Mouse (Mus musculus) myocyte (in vitro differentiated cells): Measurements from ENCODE around the gene Gm10134. TPM values are rescaled to one million over a fixed set of nuclear protein-coding genes. Genes with fewer than 3 reads are reported as not detected.
"Not testable (repeated sequence)": the region's sequence is repeated elsewhere in the genome, so short reads cannot be mapped to it uniquely, and the experiment has no call there.

ENCODE experiments used
- H3K27me3 ChIP-seq: one replicate; pipeline ENCODE4 v1.6.1; 2011; ENCODE audit not compliant: control insufficient read depth, insufficient read depth, insufficient read length
- H3K36me3 ChIP-seq: one replicate; pipeline ENCODE4 v1.6.1; 2011; ENCODE audit not compliant: control insufficient read depth, insufficient read depth
- H3K4me2 ChIP-seq: one replicate; pipeline ENCODE4 v1.6.1; 2011; ENCODE audit warnings: low read depth, control low read depth
- H3K4me3 ChIP-seq: one replicate; pipeline ENCODE4 v1.5.1; 2011; ENCODE audit warnings: mild to moderate bottlenecking, control low read depth, moderate library complexity
- H3K79me2 ChIP-seq: one replicate; pipeline ENCODE4 v1.6.1; 2011; ENCODE audit not compliant: control insufficient read depth, insufficient read depth
- H3ac ChIP-seq: one replicate; pipeline ENCODE4 v1.6.1; 2011; ENCODE audit not compliant: control insufficient read depth, insufficient read length
- CEBPB ChIP-seq: IDR thresholded peaks from 2 replicates; pipeline ENCODE4 v1.6.1; 2011; ENCODE audit warnings: mild to moderate bottlenecking, moderate library complexity; ENCODE audit not compliant: poor library complexity, insufficient read depth, severe bottlenecking
- E2F4 ChIP-seq: IDR thresholded peaks from one replicate; pipeline ENCODE4 v1.6.1; 2011; ENCODE audit warnings: mild to moderate bottlenecking, control low read depth, moderate library complexity; ENCODE audit not compliant: insufficient read depth
- MAX ChIP-seq: IDR thresholded peaks from one replicate; pipeline ENCODE4 v1.6.1; 2011; ENCODE audit warnings: low read depth, mild to moderate bottlenecking, control low read depth
- MYOD1 ChIP-seq, 3 experiments: IDR thresholded peaks; one replicate each; pipeline ENCODE4 v1.6.1; 2011; ENCODE audit warnings: control low read depth in 2 of 3, low read depth in 2 of 3, mild to moderate bottlenecking in 2 of 3, moderate library complexity in 1 of 3; ENCODE audit not compliant: insufficient read length in 2 of 3, control insufficient read depth in 1 of 3
- MYOG ChIP-seq, 3 experiments: IDR thresholded peaks; one replicate each; pipeline ENCODE4 v1.6.1; 2011; ENCODE audit warnings: control low read depth in 2 of 3, low read depth in 2 of 3, mild to moderate bottlenecking in 2 of 3; ENCODE audit not compliant: insufficient read length in 2 of 3, control insufficient read depth in 1 of 3, insufficient read depth in 1 of 3
- POLR2A ChIP-seq: IDR thresholded peaks from one replicate; pipeline ENCODE4 v1.6.1; 2011; ENCODE audit warnings: low read depth, mild to moderate bottlenecking, control low read depth, moderate library complexity; ENCODE audit not compliant: insufficient read length
- POLR2AphosphoS2 ChIP-seq: IDR thresholded peaks from one replicate; pipeline ENCODE4 v1.6.1; 2011; ENCODE audit warnings: low read depth, control low read depth; ENCODE audit not compliant: insufficient read length
- REST ChIP-seq: IDR thresholded peaks from one replicate; pipeline ENCODE4 v1.6.1; 2011; ENCODE audit warnings: mild to moderate bottlenecking, control low read depth, moderate library complexity; ENCODE audit not compliant: insufficient read depth, insufficient read length
- SRF ChIP-seq: IDR thresholded peaks from one replicate; pipeline ENCODE4 v1.6.1; 2011; ENCODE audit warnings: low read depth; ENCODE audit not compliant: control insufficient read depth, insufficient read length
- TCF12 ChIP-seq: IDR thresholded peaks from one replicate; pipeline ENCODE4 v1.6.1; 2011; ENCODE audit warnings: mild to moderate bottlenecking, control low read depth; ENCODE audit not compliant: poor library complexity, insufficient read depth, severe bottlenecking
- TCF3 ChIP-seq: IDR thresholded peaks from one replicate; pipeline ENCODE4 v1.6.1; 2011; ENCODE audit warnings: low read depth, control low read depth; ENCODE audit not compliant: insufficient read length
- USF1 ChIP-seq: IDR thresholded peaks from one replicate; pipeline ENCODE4 v1.6.1; 2011; ENCODE audit warnings: low read depth, mild to moderate bottlenecking, control low read depth, moderate library complexity
- polyA plus RNA-seq: library from polyadenylated mRNA; unstranded; fragments of >200 nt; fragmentation: generic; extraction: Trizol; gene quantifications from one replicate; pipeline ENCODE4 v1.2.1, GENCODE M21; 2012; ENCODE audit warnings: missing spikeins

Gm10134 gene
- polyA plus RNA-seq, 1 experiment: not detected

- Histone ChIP-seq H3K27me3 (peaks cover 8% of the 10 kb centered on the region), H3K36me3 (no peaks in the 10 kb centered on the region), H3ac (no peak overlapping the region), H3K79me2 (no peaks in the 10 kb centered on the region), H3K4me3 (no peak overlapping the region), H3K4me2 (no peak overlapping the region)
- TF ChIP-seq E2F4 (no peak), TCF3 (no peak), REST (no peak), USF1 (no peak), CEBPB (no peak), POLR2AphosphoS2 (no peak)
These were observed 1.2 kb upstream of the Gm10134 start for GRCm38 (mm10) chr2:28504676-28505075.

DNA sequence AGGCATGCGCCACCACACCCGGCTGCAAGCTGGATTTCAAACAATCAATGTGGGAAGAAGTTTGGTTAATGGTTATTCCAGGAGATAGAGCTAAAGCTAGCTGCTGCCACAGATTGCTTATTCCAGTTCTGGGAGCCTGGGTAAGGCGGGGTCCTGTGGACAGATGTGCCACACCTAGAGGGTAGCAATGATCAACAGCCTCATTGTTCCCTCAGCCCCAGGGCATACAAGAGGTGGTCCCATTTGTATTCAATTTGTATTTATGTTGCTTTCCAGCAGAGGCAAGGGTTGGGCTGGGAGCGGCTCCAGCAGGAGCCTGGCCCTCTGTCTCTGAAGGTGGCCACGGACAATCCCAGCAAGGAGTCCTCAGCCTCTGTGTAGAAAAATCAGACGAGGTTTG lies 396 bp downstream of the Gm10134 start:
- no peak for TF ChIP-seq SRF
- no peak for TF ChIP-seq POLR2AphosphoS2
- no peak for TF ChIP-seq TCF12
- no peak for TF ChIP-seq POLR2A
- TF ChIP-seq MAX: no peak
- Histone ChIP-seq H3K36me3 (no peaks in the 10 kb centered on the region), H3ac (no peak overlapping the region), H3K4me3 (no peak overlapping the region), H3K4me2 (no peak overlapping the region), H3K27me3 (peaks cover 16% of the 10 kb centered on the region), H3K79me2 (no peaks in the 10 kb centered on the region)

DNA sequence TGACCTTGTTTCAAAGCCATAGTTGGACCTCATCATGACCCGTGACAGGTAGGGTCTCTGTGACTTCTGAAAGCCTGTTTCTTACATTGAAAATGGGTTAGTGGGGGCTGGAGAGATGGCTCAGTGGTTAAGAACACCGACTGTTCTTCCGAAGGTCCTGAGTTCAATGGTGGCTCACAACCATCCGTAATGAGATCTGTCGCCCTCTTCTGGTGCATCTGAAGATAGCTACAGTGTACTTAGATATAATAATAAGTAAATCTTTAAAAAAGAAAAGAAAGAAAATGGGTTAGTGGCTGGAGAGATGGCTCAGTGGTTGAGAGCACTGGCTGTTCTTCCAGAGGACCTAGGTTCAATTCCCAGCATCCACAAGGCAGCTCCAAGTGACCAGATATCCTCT lies 5.7 kb downstream of the Gm10134 start:
- H3K36me3 ChIP-seq, H3K4me2 ChIP-seq, H3ac ChIP-seq, H3K79me2 ChIP-seq, H3K4me3 ChIP-seq: not testable (repeated sequence)
- H3K27me3 ChIP-seq: peaks cover 22% of the 10 kb centered on the region

DNA sequence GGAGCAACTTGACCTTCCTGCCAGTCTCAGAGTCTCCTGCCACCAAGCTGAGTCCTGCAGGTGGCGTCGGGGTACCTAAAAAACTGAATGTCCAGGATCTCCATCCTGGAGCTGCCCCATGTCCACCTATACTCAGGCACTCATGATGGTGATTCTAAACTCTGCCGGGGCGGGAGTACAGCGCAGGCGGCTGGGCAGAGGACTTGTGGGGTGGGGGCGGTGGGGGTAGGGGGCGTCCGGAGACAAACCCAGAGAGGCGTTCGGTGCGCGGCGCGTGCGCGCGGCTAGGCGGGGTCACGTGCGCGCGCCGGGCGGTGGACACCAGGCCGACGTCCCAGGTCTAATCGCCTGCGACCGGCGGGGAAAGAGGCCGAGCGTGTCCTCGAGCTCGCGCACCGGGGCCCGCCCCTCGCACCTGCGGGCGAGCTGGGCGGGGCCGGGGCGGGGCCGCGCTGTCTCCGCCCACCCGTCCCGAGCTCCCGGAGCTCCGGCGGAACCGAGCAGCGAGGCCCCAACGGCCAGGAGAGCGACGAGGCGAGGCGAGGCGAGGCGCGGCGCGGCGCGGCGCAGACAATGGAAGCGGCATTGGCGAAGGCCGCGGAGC lies 7.0 kb downstream of the Gm10134 start, which contains the start of gene Ralgds:
Gene Ralgds, plus strand, starts transcription at position 328 of the 604 bp plus-strand sequence.
- Histone ChIP-seq H3K4me2 (peak within 1 kb of the TSS; percentile 95), H3K36me3 (no peaks in the 10 kb centered on the region)

DNA sequence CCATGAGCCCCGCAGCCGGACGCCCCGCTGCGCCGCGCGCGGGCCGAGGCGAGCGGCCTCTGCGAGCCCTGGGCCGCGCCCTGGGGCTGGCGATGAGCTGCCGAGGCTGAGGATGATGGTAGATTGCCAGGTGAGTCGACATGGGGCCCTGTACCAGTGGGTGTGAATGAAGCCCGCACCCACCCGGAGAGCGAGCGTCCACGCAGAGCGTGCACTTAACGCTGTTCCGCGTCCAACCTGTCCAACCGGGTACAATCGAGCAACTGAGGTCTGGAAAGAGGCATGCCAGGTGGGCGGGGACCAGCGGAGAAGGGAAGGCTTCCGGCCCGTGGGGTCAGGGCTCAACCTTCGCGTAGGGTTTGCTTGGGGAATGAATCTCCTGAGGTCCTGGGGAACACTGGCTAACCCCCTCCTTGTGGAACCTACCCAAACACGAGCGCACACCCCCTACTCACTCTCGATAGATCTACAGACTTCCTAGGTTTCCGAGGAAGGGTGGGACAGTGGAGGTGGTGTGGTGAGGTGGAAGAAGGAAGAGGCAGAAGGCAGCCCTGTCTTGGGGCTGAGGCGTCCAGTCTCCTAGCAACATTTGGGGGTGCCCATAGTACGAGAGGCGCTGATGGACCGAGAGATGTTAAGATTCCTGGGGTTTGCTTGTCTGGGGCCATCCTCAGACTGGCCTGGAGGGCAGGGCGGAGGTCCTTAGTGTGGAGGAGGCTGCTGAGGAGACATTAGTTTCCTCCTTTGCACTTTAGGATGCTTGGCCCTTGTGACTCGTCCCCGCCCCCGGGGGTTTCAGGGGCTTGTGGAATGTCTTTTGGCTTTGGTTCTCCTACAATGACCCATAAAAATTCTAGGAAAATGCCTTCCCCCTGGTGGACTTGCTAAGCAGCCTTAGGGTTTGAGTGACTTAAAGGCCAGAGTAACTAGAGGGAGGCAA lies 7.8 kb downstream of the Gm10134 start:
- Histone ChIP-seq H3K36me3 (no peaks in the 10 kb centered on the region), H3ac (peak overlapping the region; percentile 23), H3K4me3 (peak overlapping the region; percentile 21), H3K79me2 (no peaks in the 10 kb centered on the region), H3K4me2 (peak overlapping the region; percentile 95), H3K27me3 (peaks cover 14% of the 10 kb centered on the region)
- TF ChIP-seq REST (no peak), MYOG (IDR thresholded peaks at IDR 0.05; ENCODE audit: control insufficient read depth in 1 of 3, insufficient read depth in 1 of 3, insufficient read length in 2 of 3, low read depth in 2 of 3) (no peak), TCF3 (no peak), MYOD1 (IDR thresholded peaks at IDR 0.05; ENCODE audit: control insufficient read depth in 1 of 3, insufficient read length in 2 of 3, low read depth in 2 of 3) (no peak), USF1 (no peak), CEBPB (no peak), POLR2AphosphoS2 (no peak), SRF (no peak), TCF12 (no peak), E2F4 (no peak), MAX (no peak)

More for the DNA sequence above, 7.0 kb downstream of the Gm10134 start, which contains the start of gene Ralgds:
- Histone ChIP-seq H3K4me3 (peak within 1 kb of the TSS; percentile 21), H3K79me2 (no peaks in the 10 kb centered on the region), H3K27me3 (peaks cover 14% of the 10 kb centered on the region), H3ac (peak within 1 kb of the TSS; percentile 23)
- TF ChIP-seq TCF12 (no peak), POLR2A (peak; percentile 42)
